Mouse (Mus musculus) liver, embryonic 14.5 days (tissue): ENCODE results near the gene Crocc. TPM values are rescaled to one million over a fixed set of nuclear protein-coding genes. Genes with fewer than 3 reads are reported as not detected.

ENCODE experiments used
- ATAC-seq: fragments of 200-750 bp; cut with Nextera tagmentation; 2 replicates; pipeline ENCODE4 v1.8.0; 2017; ENCODE audit warnings: moderate number of reproducible peaks, mild to moderate bottlenecking, moderate library complexity; ENCODE audit not compliant: insufficient read depth
- DNase-seq, 3 experiments: peaks; one replicate each; pipeline ENCODE4 v3.0.0-alpha.2; 2012 to 2013; ENCODE audit warnings: low read depth in 3 of 3, low spot score in 3 of 3
- H3K27ac ChIP-seq: fragments of 300-500 bp; sonication (generic); 2 replicates; pipeline ENCODE4 v1.5.1; 2014; ENCODE audit warnings: moderate library complexity, mild to moderate bottlenecking, control low read depth, inconsistent platforms
- H3K27me3 ChIP-seq: fragments of 300-500 bp; sonication (generic); 2 replicates; pipeline ENCODE4 v1.6.1; 2014; ENCODE audit warnings: mild to moderate bottlenecking, low read length, moderate library complexity; ENCODE audit not compliant: control insufficient read depth, insufficient read depth
- H3K36me3 ChIP-seq: fragments of 300-500 bp; sonication (generic); replicated peaks from 2 replicates; pipeline ENCODE4 v1.6.1; 2014; ENCODE audit warnings: low read depth; ENCODE audit not compliant: control insufficient read depth, insufficient read depth
- H3K4me1 ChIP-seq, 2 experiments: fragments of 200-500 bp in 1 of 2; fragments of 300-500 bp in 1 of 2; sonication (generic) in 1 of 2; replicated peaks; 2 replicates each; pipeline ENCODE4 v1.6.1; 2012 to 2014; ENCODE audit warnings: antibody characterized with exemption in 1 of 2, inconsistent platforms in 1 of 2, low read length in 1 of 2; ENCODE audit not compliant: control insufficient read depth in 2 of 2, insufficient read depth in 2 of 2
- H3K4me2 ChIP-seq: fragments of 300-500 bp; sonication (generic); 2 replicates; pipeline ENCODE4 v1.6.1; 2014; ENCODE audit warnings: low read depth, mild to moderate bottlenecking, control low read depth, moderate library complexity
- H3K4me3 ChIP-seq, 2 experiments: fragments of 200-500 bp in 1 of 2; fragments of 300-500 bp in 1 of 2; sonication (generic) in 1 of 2; 2 replicates each; pipeline ENCODE4 v1.5.1; 2012 to 2014; ENCODE audit warnings: low read depth in 2 of 2, low read length in 2 of 2, mild to moderate bottlenecking in 2 of 2, control low read depth in 1 of 2, inconsistent platforms in 1 of 2, moderate library complexity in 1 of 2; ENCODE audit not compliant: insufficient read depth in 1 of 2
- H3K9ac ChIP-seq: fragments of 300-500 bp; sonication (generic); replicated peaks from 2 replicates; pipeline ENCODE4 v1.6.1; 2014; ENCODE audit warnings: mild to moderate bottlenecking, control low read depth, moderate library complexity
- H3K9me3 ChIP-seq: fragments of 300-500 bp; sonication (generic); 2 replicates; pipeline ENCODE4 v1.6.1; 2016; ENCODE audit warnings: low read length, mixed read lengths; ENCODE audit not compliant: control insufficient read depth
- CTCF ChIP-seq: IDR thresholded peaks from 2 replicates; pipeline ENCODE4 v1.5.1; 2016; ENCODE audit warnings: antibody characterized with exemption, low read depth, control low read depth
- EP300 ChIP-seq: IDR thresholded peaks from 2 replicates; pipeline ENCODE4 v1.6.1; 2016; ENCODE audit warnings: antibody characterized with exemption, low read depth
- WGBS: fragments of 180-500 bp; shearing (Covaris S2); extraction: QIAGEN DNeasy Blood & Tissue Kit; methylation state at CpG from one replicate; pipeline ENCODE4 v1.1.7; 2014; ENCODE audit not compliant: insufficient replicate concordance; 5-methylcytosine and 5-hydroxymethylcytosine counted together
- polyA plus RNA-seq, 2 experiments: library from polyadenylated mRNA; depleted of rRNA in 1 of 2; stranded (reverse) in 1 of 2; unstranded in 1 of 2; fragments of >200 nt; fragmentation: Nextera tagmentation in 1 of 2; extraction: Ambion mirVana in 1 of 2; gene quantifications; 2 replicates each; pipeline versions ENCODE4 v1.2.1 to v1.2.3; 2012 to 2014

Gene Crocc
- polyA plus RNA-seq (2012; rRNA removed), result 1.3 and 1.7 TPM in 2 replicates
- 0.35 and 0.53 TPM in 2 replicates for polyA plus RNA-seq (2014; fragmentation: Nextera tagmentation; extraction: Ambion mirVana)

DNA sequence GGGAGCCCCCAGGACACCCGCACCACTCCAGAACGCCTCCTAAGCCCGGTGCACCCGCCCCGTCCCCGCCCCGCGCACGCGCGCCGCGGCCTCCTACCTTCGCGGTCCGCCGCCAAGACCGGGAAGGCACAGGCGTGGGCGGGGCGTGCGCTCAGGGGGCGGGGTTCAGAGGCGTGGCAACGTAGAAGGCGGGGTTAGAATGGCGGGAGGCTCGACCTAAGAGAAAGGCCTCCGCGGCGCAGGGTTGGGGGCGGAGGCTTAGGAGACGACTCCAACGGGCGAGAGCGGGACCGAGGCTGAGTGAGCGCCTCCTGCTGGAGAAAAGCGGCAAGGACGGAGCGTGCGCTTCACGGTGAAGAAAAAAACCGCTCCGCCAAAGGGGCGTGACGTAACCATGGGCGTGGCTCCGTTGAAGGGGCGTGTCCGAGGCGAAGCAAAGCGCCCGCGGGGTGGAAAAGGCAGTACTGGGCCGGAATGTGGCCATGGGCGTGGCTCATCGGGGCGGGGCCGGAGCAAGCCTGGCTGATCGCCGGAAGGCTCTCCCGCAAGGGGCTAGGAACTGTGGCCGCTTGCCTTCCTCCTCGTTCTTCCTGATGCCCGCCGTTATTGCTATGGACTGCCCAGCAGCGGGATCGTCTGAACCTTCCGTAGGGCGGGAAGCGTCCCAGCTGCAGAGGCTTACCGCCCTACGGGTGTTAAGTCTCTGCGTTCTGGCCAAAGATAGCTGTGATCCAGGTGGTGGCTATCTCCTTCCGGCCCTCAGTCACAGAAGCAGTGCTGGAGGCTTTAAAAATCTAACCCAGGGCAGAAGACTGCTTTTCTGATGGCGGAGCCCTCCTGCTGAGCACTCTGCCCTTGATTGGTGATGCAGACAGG, at the start of gene Crocc:
Crocc (minus strand) TSS at position 125 of the 876 bp plus-strand sequence.
- DNase-seq, result peak; percentile 89 to 92 (median 90)
- under 1% methylated on average over 77 of the region's 77 CpGs for whole genome bisulfite sequencing
- H3K27ac ChIP-seq, result peak within 1 kb of the TSS; percentile 69
- peaks cover 2% of the 10 kb centered on the region; the same call in 1 of the 2 replicates for H3K36me3 ChIP-seq
- TF ChIP-seq EP300 (no peak), CTCF (peak; percentile 97)
- peak within 1 kb of the TSS; percentile 67 to 68 for H3K4me3 ChIP-seq
- peak; percentile 89 for ATAC-seq
- peak within 1 kb of the TSS; percentile 62 for H3K9ac ChIP-seq
- no peaks in the 10 kb centered on the region for H3K9me3 ChIP-seq
- no peaks in the 10 kb centered on the region for H3K27me3 ChIP-seq
- H3K4me2 ChIP-seq, result peak within 1 kb of the TSS; percentile 88
- peaks cover 8 to 9% of the 10 kb centered on the region in 2 experiments; a peak in 3 of 4 replicates for H3K4me1 ChIP-seq

DNA sequence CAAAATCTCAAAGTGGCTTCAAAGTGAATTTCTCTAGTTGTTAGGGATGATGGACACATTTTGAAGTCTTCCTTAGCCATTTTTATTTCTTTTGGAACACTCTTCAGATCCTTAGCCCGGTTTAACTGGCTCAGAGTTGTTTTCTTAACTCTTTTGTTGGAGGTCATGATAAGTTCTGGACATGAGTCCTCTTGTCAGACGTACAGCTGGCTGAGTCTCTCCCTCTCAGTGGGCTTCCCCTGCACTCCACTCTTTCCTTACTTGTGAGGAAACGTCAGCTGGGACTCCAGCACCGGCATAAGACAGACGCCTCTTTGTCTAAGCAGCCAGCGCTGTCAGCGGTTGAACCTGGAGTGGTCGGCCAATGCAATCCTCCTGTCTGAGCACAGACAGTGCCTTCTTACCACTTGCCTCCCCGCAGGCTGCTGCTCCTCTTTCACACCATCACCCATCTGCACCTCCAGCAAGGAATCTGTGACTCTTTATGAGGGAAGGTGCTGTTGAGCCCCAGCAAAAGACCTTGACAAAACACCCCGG, 47.9 kb upstream of the Crocc start:
- TF ChIP-seq CTCF (no peak), EP300 (no peak)
- H3K27me3 ChIP-seq, result no peaks in the 10 kb centered on the region
- H3K4me3 ChIP-seq, result no peak overlapping the region
- DNase-seq, result no peak
- WGBS, result 50% methylated on average over 10 of the region's 10 CpGs
- H3K27ac ChIP-seq, result no peak overlapping the region
- H3K4me1 ChIP-seq, result no peaks in the 10 kb centered on the region
- no peak overlapping the region for H3K4me2 ChIP-seq
- no peak overlapping the region for H3K9ac ChIP-seq
- no peak for ATAC-seq
- no peaks in the 10 kb centered on the region; the same call in 1 of the 2 replicates for H3K36me3 ChIP-seq
- H3K9me3 ChIP-seq, result no peaks in the 10 kb centered on the region

DNA sequence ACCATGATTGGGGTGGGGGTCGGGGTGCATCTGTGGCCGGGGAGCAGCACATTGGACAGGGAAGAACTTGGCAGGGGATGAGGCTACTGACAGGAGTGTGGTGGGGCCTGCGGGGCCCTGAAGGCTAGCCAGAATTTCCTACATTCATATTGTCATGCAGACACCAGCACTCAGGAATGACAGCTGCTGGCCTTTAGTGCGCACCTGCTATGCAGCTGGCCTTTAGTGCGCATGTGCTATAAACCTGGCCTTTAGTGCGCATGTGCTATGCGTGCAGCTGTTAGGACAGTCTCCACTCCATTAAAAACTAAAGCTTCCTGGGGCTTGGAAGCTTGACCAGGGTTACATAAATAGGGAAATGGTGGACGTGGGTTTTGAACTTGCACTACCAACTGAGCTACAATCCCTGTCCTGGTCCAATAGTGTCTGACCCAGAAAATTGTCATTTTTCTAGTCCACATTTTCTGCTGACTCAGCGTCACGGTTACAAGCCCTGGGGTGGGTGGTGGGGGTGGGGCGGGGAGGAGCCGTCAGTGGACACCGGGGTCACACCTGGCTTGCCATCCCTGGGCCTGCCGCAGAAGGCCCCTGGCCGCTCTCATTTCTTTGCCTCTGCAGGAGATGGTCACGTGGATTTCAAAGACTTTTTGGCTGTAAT, 46.3 kb upstream of the Crocc start:
- H3K4me1 ChIP-seq, result no peaks in the 10 kb centered on the region
- ATAC-seq (no peak), DNase-seq (no peak)
- no peak overlapping the region for H3K9ac ChIP-seq
- no peak overlapping the region for H3K4me2 ChIP-seq
- H3K36me3 ChIP-seq, result no peaks in the 10 kb centered on the region
- H3K27ac ChIP-seq, result no peak overlapping the region
- TF ChIP-seq EP300 (no peak), CTCF (no peak)
- no peaks in the 10 kb centered on the region for H3K27me3 ChIP-seq
- no peak overlapping the region for H3K4me3 ChIP-seq
- 70% methylated on average over 16 of the region's 16 CpGs for WGBS
- H3K9me3 ChIP-seq, result no peaks in the 10 kb centered on the region

DNA sequence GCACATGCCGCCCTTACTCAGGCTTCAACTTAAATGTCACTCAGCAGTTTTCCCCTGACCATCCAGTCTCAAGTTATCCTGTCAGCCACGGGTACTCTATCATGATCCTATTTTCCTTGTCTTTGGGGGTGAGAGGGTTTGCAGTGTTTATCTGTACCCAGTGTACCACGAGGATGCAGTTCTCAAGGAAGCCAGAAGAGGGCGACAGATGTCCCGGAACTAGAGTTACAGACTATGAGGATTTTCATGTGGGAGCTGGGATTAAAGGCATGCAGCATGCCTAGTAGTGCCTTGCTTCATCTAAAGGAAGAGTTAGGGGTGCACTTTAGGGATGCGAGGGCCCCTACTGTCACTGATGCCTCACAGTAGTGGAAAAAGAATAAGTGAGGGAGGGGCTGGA, 41.5 kb upstream of the Crocc start:
- no peaks in the 10 kb centered on the region for H3K36me3 ChIP-seq
- peaks cover 7 to 13% of the 10 kb centered on the region in 2 experiments; a peak in 3 of 4 replicates for H3K4me1 ChIP-seq
- DNase-seq, result no peak
- H3K4me2 ChIP-seq, result no peak overlapping the region
- H3K4me3 ChIP-seq, result no peak overlapping the region
- 51% methylated on average over 6 of the region's 6 CpGs for WGBS
- no peaks in the 10 kb centered on the region for H3K9me3 ChIP-seq
- TF ChIP-seq EP300, result no peak
- peak; percentile 84 for TF ChIP-seq CTCF
- H3K9ac ChIP-seq, result no peak overlapping the region
- H3K27ac ChIP-seq, result no peak overlapping the region
- no peaks in the 10 kb centered on the region for H3K27me3 ChIP-seq
- no peak for ATAC-seq

DNA sequence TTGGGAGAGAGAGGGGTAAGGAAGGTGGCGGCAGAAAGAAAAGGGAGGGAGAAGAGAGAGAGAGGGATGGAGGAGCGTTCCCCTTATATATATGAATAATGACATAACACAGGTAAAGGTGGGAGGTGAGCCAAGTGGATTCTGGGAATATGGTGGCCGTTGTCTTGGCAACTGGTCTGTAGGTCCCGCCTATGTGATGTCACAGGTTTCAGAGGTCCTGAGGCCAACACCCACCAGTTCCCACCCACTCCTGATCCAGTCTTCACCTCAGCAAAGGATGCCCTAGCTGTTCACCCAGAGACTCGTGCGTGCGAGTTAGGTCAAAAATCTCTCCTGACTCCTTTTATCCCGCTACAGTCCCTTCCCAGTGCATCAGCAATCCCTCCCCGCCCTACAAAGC, 40.9 kb upstream of the Crocc start:
- TF ChIP-seq CTCF (no peak), EP300 (no peak)
- Histone ChIP-seq H3K36me3 (no peaks in the 10 kb centered on the region), H3K27ac (no peak overlapping the region), H3K27me3 (no peaks in the 10 kb centered on the region), H3K4me3 (no peak overlapping the region), H3K4me2 (no peak overlapping the region), H3K9me3 (no peaks in the 10 kb centered on the region), H3K9ac (no peak overlapping the region), H3K4me1 (peaks cover 7 to 13% of the 10 kb centered on the region in 2 experiments; a peak in 3 of 4 replicates)
- no peak for ATAC-seq
- WGBS, result 81% methylated on average over 9 of the region's 9 CpGs
- DNase-seq, result no peak
